Mouse (Mus musculus): ENCODE measurements around the gene Rhbdd1. TPM values are rescaled to one million over a fixed set of nuclear protein-coding genes. Genes with fewer than 3 reads are reported as not detected.

The Rhbdd1 gene
- 8.7 and 9.7 TPM in 2 replicates for polyA plus RNA-seq (2015; fragmentation: Nextera tagmentation; extraction: Ambion mirVana)

DNA sequence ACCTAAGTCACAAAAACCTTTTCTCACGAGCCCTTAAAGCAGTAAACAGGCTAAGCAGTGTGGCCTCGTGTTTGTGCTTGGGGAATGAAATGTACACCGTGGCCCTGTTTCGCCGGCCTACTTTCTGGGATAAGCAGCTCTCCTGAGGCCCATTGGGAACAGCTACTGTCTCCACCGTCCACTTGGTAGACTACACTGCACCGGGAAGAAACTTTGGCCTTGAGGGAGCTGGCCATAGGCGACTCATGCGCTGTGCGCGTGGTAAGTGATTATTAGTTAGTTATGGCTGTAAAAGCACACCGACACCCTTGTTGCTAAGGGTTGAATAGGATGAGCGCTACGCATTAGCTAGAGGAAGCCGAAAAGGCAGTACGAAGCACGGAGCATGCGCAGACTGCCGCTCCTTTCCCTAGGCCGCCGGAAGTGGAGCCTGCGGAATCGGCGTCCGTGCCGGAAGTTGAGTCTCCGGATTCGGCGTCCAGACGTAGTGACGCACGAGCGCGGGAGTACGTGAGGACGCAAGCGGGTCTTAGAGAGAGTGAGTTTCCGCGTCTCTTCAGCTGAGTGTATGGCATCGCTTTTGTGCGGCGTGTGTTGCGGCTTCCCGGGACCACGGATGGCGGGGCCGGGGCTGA is at the start of gene Rhbdd1:
Gene Rhbdd1, plus strand, starts transcription at position 342 of the 635 bp plus-strand sequence.
- Histone ChIP-seq H3K4me2 (peak within 1 kb of the TSS; percentile 86), H3K4me1 (peaks cover 14% of the 10 kb centered on the region), H3K36me3 (no peaks in the 10 kb centered on the region), H3K27ac (replicated peaks) (peak within 1 kb of the TSS; percentile 96), H3K27me3 (replicated peaks) (peaks cover 19% of the 10 kb centered on the region), H3K4me3 (peak within 1 kb of the TSS; percentile 98), H3K9ac (peak within 1 kb of the TSS; percentile 97), H3K9me3 (no peaks in the 10 kb centered on the region)
- 7% methylated on average over 47 of the region's 47 CpGs for WGBS
- peak; percentile 92 for ATAC-seq (ENCODE audit: extremely low read depth, insufficient number of reproducible peaks, low FRiP score, low TSS enrichment)

DNA sequence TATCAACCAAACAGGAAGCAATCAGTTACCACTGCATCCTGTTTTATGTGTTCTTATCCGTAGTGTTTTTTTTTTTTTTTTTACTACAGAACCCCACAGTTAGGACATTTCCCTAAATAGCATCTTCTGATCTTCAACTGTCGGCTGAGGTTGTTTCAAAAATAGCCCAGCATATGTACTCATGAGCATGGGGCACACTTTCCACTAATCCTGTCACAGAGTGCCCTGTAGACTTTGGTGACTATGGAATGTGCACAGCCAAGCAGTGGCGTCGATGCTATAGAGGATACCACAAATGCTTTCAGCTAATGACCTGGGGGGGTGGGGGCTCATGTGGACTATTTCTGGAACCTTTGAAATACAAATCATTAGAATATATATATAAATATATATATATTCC is 48.7 kb upstream of the Rhbdd1 start:
- no peaks in the 10 kb centered on the region for H3K27me3 ChIP-seq (replicated peaks)
- peak; percentile 58; the same call in 1 of the 2 replicates for ATAC-seq (ENCODE audit: extremely low read depth, insufficient number of reproducible peaks, low FRiP score, low TSS enrichment)
- no peak overlapping the region for H3K9ac ChIP-seq
- H3K4me2 ChIP-seq: peak overlapping the region; percentile 30
- peaks cover 59% of the 10 kb centered on the region for H3K4me1 ChIP-seq
- H3K9me3 ChIP-seq: no peaks in the 10 kb centered on the region
- no peak overlapping the region for H3K4me3 ChIP-seq
- peak overlapping the region; percentile 73 for H3K27ac ChIP-seq (replicated peaks)
- peaks cover 23% of the 10 kb centered on the region for H3K36me3 ChIP-seq
- 16% methylated on average over 4 of the region's 4 CpGs for WGBS

DNA sequence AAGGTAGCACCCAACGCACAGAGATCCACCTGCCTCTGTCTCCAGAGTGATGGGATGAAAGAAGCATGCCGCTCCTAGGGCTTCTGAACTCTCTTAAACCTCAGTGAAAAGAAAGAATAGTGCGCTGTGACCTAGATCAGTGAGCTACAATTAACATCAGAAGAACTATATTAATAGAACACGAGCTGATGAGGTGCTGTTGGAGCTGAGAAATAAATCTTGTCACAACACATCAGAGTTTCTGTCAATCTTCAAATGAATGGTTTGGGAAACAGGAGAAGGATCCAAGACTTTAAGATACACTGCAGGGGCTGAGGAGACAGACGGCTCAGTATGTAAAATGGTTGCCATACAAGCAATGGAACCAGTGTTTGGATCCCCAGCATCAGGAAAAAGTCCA is 44.0 kb upstream of the Rhbdd1 start:
- Histone ChIP-seq H3K9ac (no peak overlapping the region), H3K36me3 (peaks cover 41% of the 10 kb centered on the region), H3K4me3 (no peak overlapping the region), H3K9me3 (no peaks in the 10 kb centered on the region), H3K27me3 (replicated peaks) (no peaks in the 10 kb centered on the region), H3K4me1 (peaks cover 71% of the 10 kb centered on the region), H3K4me2 (no peak overlapping the region), H3K27ac (replicated peaks) (no peak overlapping the region; the same call in 1 of the 2 replicates)
- ATAC-seq (ENCODE audit: extremely low read depth, insufficient number of reproducible peaks, low FRiP score, low TSS enrichment): no peak
- 72% methylated on average over 5 of the region's 5 CpGs for WGBS

DNA sequence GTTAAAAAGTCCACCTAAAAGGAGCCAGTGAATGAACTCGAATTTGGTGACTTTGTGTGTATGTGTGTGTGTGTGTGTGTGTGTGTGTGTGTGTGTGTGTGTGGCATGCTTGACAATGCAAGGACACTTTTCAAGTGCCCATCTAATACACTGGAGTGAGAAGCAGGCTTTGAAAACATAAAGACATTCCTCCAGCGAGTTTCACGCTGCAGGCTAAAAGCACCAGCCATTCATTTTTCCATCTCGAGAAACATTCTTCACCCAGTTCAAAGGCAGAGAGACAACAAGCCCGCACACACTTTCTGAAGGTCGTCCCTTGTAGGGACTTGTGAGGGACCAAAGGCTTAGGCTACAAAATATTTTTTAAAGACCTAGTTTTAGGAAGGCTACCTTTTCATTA is 42.7 kb upstream of the Rhbdd1 start:
- WGBS: 41% methylated on average over 6 of the region's 6 CpGs
- peaks cover 59% of the 10 kb centered on the region for H3K4me1 ChIP-seq
- no peaks in the 10 kb centered on the region for H3K9me3 ChIP-seq
- no peak overlapping the region for H3K9ac ChIP-seq
- no peak overlapping the region for H3K4me2 ChIP-seq
- no peaks in the 10 kb centered on the region for H3K27me3 ChIP-seq (replicated peaks)
- peaks cover 53% of the 10 kb centered on the region for H3K36me3 ChIP-seq
- peak overlapping the region; percentile 30 for H3K27ac ChIP-seq (replicated peaks)
- ATAC-seq (ENCODE audit: extremely low read depth, insufficient number of reproducible peaks, low FRiP score, low TSS enrichment): no peak
- H3K4me3 ChIP-seq: no peak overlapping the region

DNA sequence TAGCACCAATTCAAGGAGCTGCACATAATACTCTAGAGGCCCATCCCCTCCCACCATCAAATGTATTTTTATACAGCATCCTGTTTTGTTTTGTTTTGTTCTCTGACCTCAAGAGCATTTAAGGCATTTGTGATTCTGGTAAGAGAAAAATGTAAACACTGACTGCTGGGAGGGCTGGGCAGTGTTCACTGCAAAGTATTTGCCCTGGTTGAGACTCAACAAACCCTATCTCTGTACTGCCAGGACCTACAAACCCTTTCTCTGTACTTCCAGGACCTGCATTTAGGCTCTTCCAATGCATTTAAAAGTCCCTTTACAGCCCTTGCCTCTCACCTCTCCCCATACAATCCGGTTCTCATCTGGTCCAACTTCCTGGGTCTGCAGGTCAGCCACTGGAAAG is 41.9 kb upstream of the Rhbdd1 start:
- 27% methylated on average over 1 of the region's 1 CpGs for WGBS
- H3K4me1 ChIP-seq: peaks cover 57% of the 10 kb centered on the region
- no peak overlapping the region for H3K4me3 ChIP-seq
- H3K27ac ChIP-seq (replicated peaks): peak overlapping the region; percentile 60
- H3K9me3 ChIP-seq: no peaks in the 10 kb centered on the region
- ATAC-seq (ENCODE audit: extremely low read depth, insufficient number of reproducible peaks, low FRiP score, low TSS enrichment): no peak
- peaks cover 51% of the 10 kb centered on the region for H3K36me3 ChIP-seq
- H3K27me3 ChIP-seq (replicated peaks): no peaks in the 10 kb centered on the region
- H3K4me2 ChIP-seq: no peak overlapping the region
- H3K9ac ChIP-seq: peak overlapping the region; percentile 59

DNA sequence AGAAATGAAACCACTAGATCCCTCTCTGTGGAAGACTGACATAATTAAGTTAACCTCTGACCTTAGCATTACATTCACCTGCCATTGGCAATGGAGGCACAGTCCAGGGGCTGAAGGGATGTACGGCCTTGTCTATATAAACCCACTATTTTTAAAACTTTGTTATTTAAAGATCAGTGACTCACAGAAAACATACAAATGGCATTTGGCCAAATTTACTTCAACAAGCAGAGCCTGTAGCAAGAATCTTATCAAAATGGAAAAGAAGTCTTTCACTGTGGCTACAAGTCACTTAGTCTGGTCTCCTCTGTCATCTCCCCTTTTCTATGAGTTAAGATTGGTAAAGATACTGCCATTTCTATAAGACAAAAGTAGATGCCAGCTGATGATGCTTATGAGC is 36.5 kb upstream of the Rhbdd1 start:
- Histone ChIP-seq H3K9ac (0 out of 2 replicates have a peak overlapping the region, but pooled peaks have one; percentile 14), H3K4me2 (peak overlapping the region; percentile 12), H3K36me3 (peaks cover 32% of the 10 kb centered on the region), H3K4me1 (peaks cover 39% of the 10 kb centered on the region), H3K9me3 (no peaks in the 10 kb centered on the region), H3K4me3 (no peak overlapping the region), H3K27ac (replicated peaks) (0 out of 2 replicates have a peak overlapping the region, but pooled peaks have one; percentile 16), H3K27me3 (replicated peaks) (no peaks in the 10 kb centered on the region)
- no peak for ATAC-seq (ENCODE audit: extremely low read depth, insufficient number of reproducible peaks, low FRiP score, low TSS enrichment)
- 19% methylated on average over 1 of the region's 1 CpGs for WGBS

DNA sequence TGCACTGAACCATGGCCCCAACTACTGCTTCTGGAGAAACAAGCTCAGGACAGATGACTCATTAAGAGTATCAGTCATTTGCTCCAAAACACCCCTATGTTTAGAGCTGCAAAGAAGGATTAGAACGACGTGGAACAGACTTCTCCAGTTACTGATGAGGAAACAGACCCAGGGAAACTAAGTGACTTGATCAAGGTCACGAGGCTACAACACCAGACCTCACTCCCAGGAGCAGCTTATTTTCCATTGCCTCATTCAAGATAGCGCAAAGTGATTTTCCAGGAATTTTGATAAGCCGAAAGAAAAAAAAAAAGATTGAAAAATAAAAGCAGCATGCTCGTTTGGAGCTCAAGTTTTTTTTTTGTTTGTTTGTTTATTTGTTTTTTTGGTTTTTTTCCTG is 34.4 kb upstream of the Rhbdd1 start:
- no peak for ATAC-seq (ENCODE audit: extremely low read depth, insufficient number of reproducible peaks, low FRiP score, low TSS enrichment)
- Histone ChIP-seq H3K27me3 (replicated peaks) (no peaks in the 10 kb centered on the region), H3K27ac (replicated peaks) (peak overlapping the region; percentile 95), H3K9ac (no peak overlapping the region), H3K36me3 (peaks cover 22% of the 10 kb centered on the region), H3K4me3 (no peak overlapping the region), H3K4me1 (peaks cover 33% of the 10 kb centered on the region), H3K9me3 (no peaks in the 10 kb centered on the region), H3K4me2 (peak overlapping the region; percentile 72)
- 27% methylated on average over 6 of the region's 6 CpGs for WGBS

DNA sequence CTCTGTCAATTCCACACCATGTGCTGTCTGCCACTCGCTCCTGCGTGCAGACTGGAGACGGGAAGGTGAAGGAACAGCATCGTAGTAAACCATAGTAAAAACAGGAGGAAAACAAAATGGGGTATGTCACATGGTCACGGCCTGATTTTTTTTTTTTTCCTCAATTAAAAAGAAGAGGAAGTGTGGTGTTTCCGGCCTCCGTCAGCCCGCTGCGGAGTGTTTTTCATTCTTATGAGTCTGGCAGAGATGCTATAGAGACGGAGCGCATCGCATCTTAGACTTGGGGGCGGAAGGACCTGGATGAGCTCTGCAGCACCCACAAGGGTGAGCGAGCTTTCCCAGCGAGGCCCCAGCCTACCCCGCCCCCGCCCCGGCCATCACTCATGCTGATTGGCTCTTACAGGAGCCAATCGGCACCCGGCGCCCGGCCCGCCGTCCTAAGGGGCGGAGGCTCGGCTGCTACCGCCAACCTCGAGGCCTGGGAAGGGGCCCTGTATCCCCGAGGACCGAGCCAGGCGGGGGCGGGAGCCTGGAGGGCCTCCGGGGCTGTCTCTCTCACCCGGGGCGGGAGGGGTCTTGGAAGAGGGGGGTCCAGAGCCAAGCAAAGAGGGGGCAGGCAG is 33.1 kb upstream of the Rhbdd1 start:
- ATAC-seq (ENCODE audit: extremely low read depth, insufficient number of reproducible peaks, low FRiP score, low TSS enrichment): peak; percentile 94
- Histone ChIP-seq H3K27me3 (replicated peaks) (peaks cover 10% of the 10 kb centered on the region), H3K4me2 (peak overlapping the region; percentile 72), H3K4me3 (peak overlapping the region; percentile 80), H3K4me1 (peaks cover 42% of the 10 kb centered on the region), H3K27ac (replicated peaks) (peak overlapping the region; percentile 95), H3K36me3 (peaks cover 21% of the 10 kb centered on the region), H3K9ac (peak overlapping the region; percentile 95), H3K9me3 (no peaks in the 10 kb centered on the region)
- WGBS: under 1% methylated on average over 35 of the region's 35 CpGs

DNA sequence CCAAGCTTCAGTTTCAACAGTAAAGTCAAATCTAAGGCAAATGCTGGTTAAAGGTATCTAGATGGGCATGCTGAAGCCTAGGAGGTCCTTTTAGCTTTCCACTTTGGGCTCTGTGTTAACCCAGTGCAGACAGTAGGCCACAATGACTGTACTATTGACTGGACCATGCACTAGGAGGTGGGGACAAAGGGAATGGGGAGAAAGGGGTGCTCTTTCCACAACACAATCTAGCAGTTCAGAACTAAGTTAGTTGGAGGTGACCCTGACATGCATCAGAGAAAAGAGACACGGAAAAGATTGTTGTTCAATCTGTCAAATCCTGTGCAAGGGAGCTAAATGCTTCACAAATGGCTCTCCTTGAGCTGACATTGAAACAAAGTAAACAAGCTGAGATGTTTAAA is 32.4 kb upstream of the Rhbdd1 start:
- Histone ChIP-seq H3K9me3 (no peaks in the 10 kb centered on the region), H3K27ac (replicated peaks) (peak overlapping the region; percentile 95), H3K36me3 (peaks cover 24% of the 10 kb centered on the region), H3K4me2 (peak overlapping the region; percentile 72), H3K4me1 (peaks cover 49% of the 10 kb centered on the region), H3K4me3 (peak overlapping the region; percentile 80), H3K9ac (peak overlapping the region; percentile 95), H3K27me3 (replicated peaks) (peaks cover 16% of the 10 kb centered on the region)
- 10% methylated on average over 1 of the region's 1 CpGs for WGBS
- no peak for ATAC-seq (ENCODE audit: extremely low read depth, insufficient number of reproducible peaks, low FRiP score, low TSS enrichment)

DNA sequence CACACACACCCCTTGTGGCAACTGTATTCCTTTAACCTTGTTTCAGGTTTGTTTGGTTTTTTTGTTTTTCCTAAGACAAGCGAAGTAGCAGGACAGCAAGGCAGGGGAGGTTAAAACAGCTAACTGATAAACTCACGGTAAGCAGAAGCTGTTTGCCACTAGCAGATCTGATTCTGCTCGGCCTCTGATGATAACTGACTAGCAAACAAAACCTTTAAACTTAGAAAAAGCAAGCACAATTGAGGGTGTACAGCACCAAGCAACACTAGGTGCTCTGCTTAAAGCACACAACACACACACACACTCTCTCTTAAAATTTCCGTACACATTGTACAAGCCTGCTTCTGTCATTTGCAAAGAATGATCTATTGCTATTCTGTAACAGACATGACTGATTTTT is 31.8 kb upstream of the Rhbdd1 start:
- peaks cover 49% of the 10 kb centered on the region for H3K4me1 ChIP-seq
- H3K4me3 ChIP-seq: peak overlapping the region; percentile 80
- H3K27me3 ChIP-seq (replicated peaks): peaks cover 21% of the 10 kb centered on the region
- ATAC-seq (ENCODE audit: extremely low read depth, insufficient number of reproducible peaks, low FRiP score, low TSS enrichment): no peak
- H3K9me3 ChIP-seq: no peaks in the 10 kb centered on the region
- H3K9ac ChIP-seq: peak overlapping the region; percentile 95
- peak overlapping the region; percentile 95 for H3K27ac ChIP-seq (replicated peaks)
- peak overlapping the region; percentile 72 for H3K4me2 ChIP-seq
- 13% methylated on average over 4 of the region's 4 CpGs for WGBS
- peaks cover 29% of the 10 kb centered on the region for H3K36me3 ChIP-seq

DNA sequence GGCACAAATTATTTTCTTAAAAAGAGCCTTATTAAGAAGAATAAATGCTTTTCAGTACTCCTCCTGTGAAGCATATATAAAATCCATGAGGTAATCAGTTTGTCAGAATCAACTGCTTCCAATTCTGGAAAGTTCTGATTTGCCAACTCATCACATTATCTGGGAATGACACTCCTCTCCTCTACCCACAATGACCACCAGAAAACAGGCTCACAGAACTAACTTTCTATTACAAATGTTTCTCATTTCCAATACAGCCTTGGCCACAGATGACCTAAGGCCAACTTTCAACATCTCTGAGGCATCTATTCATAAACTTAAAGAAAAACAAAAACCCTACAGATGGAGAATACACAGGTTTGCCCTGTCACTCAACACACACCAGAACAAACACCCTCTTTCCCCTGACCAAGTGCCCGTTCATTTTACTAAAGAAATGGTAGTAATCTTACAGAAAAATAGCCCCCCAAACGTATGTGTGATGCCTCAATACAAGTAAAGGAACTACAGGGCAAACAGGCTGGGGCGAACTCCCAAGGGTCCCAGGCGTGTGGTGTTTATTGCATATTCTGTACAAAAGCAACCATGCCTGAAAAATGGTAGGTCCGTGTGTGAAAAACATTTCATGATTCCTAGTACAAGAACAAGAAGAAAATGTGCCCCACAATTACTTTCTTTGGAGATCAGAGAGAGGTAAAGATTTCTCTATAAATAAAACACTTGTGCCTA is 30.6 kb upstream of the Rhbdd1 start:
- peaks cover 22% of the 10 kb centered on the region for H3K27me3 ChIP-seq (replicated peaks)
- ATAC-seq (ENCODE audit: extremely low read depth, insufficient number of reproducible peaks, low FRiP score, low TSS enrichment): no peak
- 28% methylated on average over 5 of the region's 5 CpGs for WGBS

More for the DNA sequence above, 30.6 kb upstream of the Rhbdd1 start:
- H3K4me3 ChIP-seq: peak overlapping the region; percentile 80
- peak overlapping the region; percentile 87 for H3K27ac ChIP-seq (replicated peaks)
- peak overlapping the region; percentile 95 for H3K9ac ChIP-seq
- peaks cover 43% of the 10 kb centered on the region for H3K4me1 ChIP-seq
- no peaks in the 10 kb centered on the region for H3K9me3 ChIP-seq
- H3K4me2 ChIP-seq: peak overlapping the region; percentile 72
- peaks cover 29% of the 10 kb centered on the region for H3K36me3 ChIP-seq

Data from heart, embryonic 13.5 days (tissue).